Comparison of ENCODE assay signal across 11 mouse cellular contexts in genomic region chr11:115649706-115650105, GRCm38 (mm10). TPM values are rescaled to one million over a fixed set of nuclear protein-coding genes. Genes with fewer than 3 reads are reported as not detected.
DNase-seq lines count a peak whose midpoint lies in the region; ATAC-seq lines count a peak whose summit lies in the region.
"Had no signal": no experiment of that assay in that cellular context is flagged by ENCODE, and none has a peak within 500 bp of the region (broad histone marks: within the 10 kb centered on the region; RNA-seq: fewer than 3 reads in every experiment).

No protein-coding gene starts in this region.

- peak overlapping the region in 1 of 2 experiments; percentile 49; a peak in 3 of 4 replicates for H3K27ac ChIP-seq in heart, embryonic 14.5 days (replicated peaks in 1 of 2; ENCODE audit: control insufficient read depth in 1 of 2, insufficient read depth in 1 of 2, low read depth in 2 of 2, low read length in 2 of 2)
- H3K27ac ChIP-seq: embryonic facial prominence, embryonic 15.5 days; liver, embryonic 12.5 days had no signal

- H3K9me3 ChIP-seq in heart, embryonic 14.5 days (ENCODE audit: control insufficient read depth, low read length), result no peaks in the 10 kb centered on the region
- H3K9me3 ChIP-seq: embryonic facial prominence, embryonic 15.5 days; liver, embryonic 12.5 days had no signal

- no peak overlapping the region for H3K4me2 ChIP-seq in heart, embryonic 14.5 days (ENCODE audit: low read length)
- H3K4me2 ChIP-seq: embryonic facial prominence, embryonic 15.5 days; liver, embryonic 12.5 days had no signal

- no peak for DNase-seq in heart, postnatal 25 days (ENCODE audit: low spot score)
- DNase-seq in right cerebral cortex, adult 18-20 months, result peak; percentile 64
- DNase-seq in right cerebral cortex, postnatal 4 days, result no peak
- DNase-seq in kidney, postnatal 36 days, result peak; percentile 32 to 37
- peak; percentile 68 for DNase-seq in telencephalon, adult 2 months (ENCODE audit: low read depth, low spot score)
- no peak for DNase-seq in adrenal gland, adult 2 months
- DNase-seq in lung, postnatal 14 days, result no peak

- peak overlapping the region; percentile 26; the same call in 1 of the 2 replicates for H3K9ac ChIP-seq in heart, embryonic 14.5 days (ENCODE audit: low read length)
- H3K9ac ChIP-seq: embryonic facial prominence, embryonic 15.5 days; liver, embryonic 12.5 days had no signal

- ATAC-seq in heart, embryonic 14.5 days (ENCODE audit: insufficient number of reproducible peaks, insufficient read depth, low FRiP score, low read depth), result no peak
- ATAC-seq: liver, embryonic 12.5 days had no signal

- H3K27me3 ChIP-seq in heart, embryonic 14.5 days (ENCODE audit: control insufficient read depth, insufficient read depth, low read length), result no peaks in the 10 kb centered on the region
- H3K27me3 ChIP-seq: embryonic facial prominence, embryonic 15.5 days; liver, embryonic 12.5 days had no signal

- WGBS in heart, embryonic 14.5 days, result 49% methylated on average over 10 of the region's 10 CpGs

- intact Hi-C loops in heart, postnatal 25 days (cut with DNase I), result no loop called here

- no peak overlapping the region for H3K4me3 ChIP-seq in heart, embryonic 14.5 days (ENCODE audit: control insufficient read depth in 1 of 2, insufficient read depth in 1 of 2, low read depth in 1 of 2, low read length in 2 of 2)
- H3K4me3 ChIP-seq: embryonic facial prominence, embryonic 15.5 days; liver, embryonic 12.5 days; myocyte had no signal

- H3K4me1 ChIP-seq in heart, embryonic 14.5 days (ENCODE audit: control insufficient read depth in 2 of 2, insufficient read depth in 2 of 2, low read length in 2 of 2), result peaks cover 13 to 36% of the 10 kb centered on the region in 2 experiments
- H3K4me1 ChIP-seq: liver, embryonic 12.5 days had no signal

- H3K36me3 ChIP-seq in heart, embryonic 14.5 days (ENCODE audit: control insufficient read depth, insufficient read depth, low read length), result peaks cover 37% of the 10 kb centered on the region

RNA-seq across cellular contexts. Expression of gene Slc25a19, which starts 21.6 kb away (rescaled TPM):
- polyA plus RNA-seq in heart, embryonic 14.5 days (2014; fragmentation: Nextera tagmentation; extraction: Ambion mirVana), result 42.8 and 46.0 TPM in 2 replicates
- total RNA-seq in heart, postnatal 25 days (2021), result 10 to 100 TPM; 41.6 to 45.9 TPM
- total RNA-seq in adrenal gland, adult 2 months (2021), result 100 to 1,000 TPM; 117 to 132 TPM
- polyA plus RNA-seq in adrenal gland, adult 2 months (2012; rRNA removed), result 156 and 170 TPM in 2 replicates

RNA-seq across cellular contexts. Expression of gene Mif4gd, which starts 36.9 kb away (rescaled TPM):
- polyA plus RNA-seq in heart, embryonic 14.5 days (2014; fragmentation: Nextera tagmentation; extraction: Ambion mirVana), result 31.7 and 32.3 TPM in 2 replicates
- total RNA-seq in heart, postnatal 25 days (2021), result 10 to 100 TPM; 45.5 to 56.9 TPM
- total RNA-seq in adrenal gland, adult 2 months (2021), result 100 to 1,000 TPM in 1 of 2 experiments, 10 to 100 TPM in 1; 92.5 to 170 TPM
- polyA plus RNA-seq in adrenal gland, adult 2 months (2012; rRNA removed), result 182 and 243 TPM in 2 replicates

RNA-seq across cellular contexts. Expression of gene Gga3, which starts 45.9 kb away (rescaled TPM):
- 16.1 and 17.2 TPM in 2 replicates for polyA plus RNA-seq in heart, embryonic 14.5 days (2014; fragmentation: Nextera tagmentation; extraction: Ambion mirVana)
- 10 to 100 TPM; 20.9 to 24.5 TPM for total RNA-seq in heart, postnatal 25 days (2021)
- 10 to 100 TPM; 21.8 to 38.7 TPM for total RNA-seq in adrenal gland, adult 2 months (2021)
- polyA plus RNA-seq in adrenal gland, adult 2 months (2012; rRNA removed), result 22.6 and 38.9 TPM in 2 replicates

RNA-seq across cellular contexts. Expression of gene Mrps7, which starts 46.0 kb away (rescaled TPM):
- polyA plus RNA-seq in heart, embryonic 14.5 days (2014; fragmentation: Nextera tagmentation; extraction: Ambion mirVana), result 79.9 and 87.4 TPM in 2 replicates
- total RNA-seq in heart, postnatal 25 days (2021), result 10 to 100 TPM; 74.0 to 82.3 TPM
- 100 to 1,000 TPM in 1 of 2 experiments, 10 to 100 TPM in 1; 99.9 to 121 TPM for total RNA-seq in adrenal gland, adult 2 months (2021)
- 31.8 and 33.5 TPM in 2 replicates for polyA plus RNA-seq in adrenal gland, adult 2 months (2012; rRNA removed)

RNA-seq across cellular contexts. Expression of gene Grb2, which starts 58.7 kb away (rescaled TPM):
- 59.4 and 63.9 TPM in 2 replicates for polyA plus RNA-seq in heart, embryonic 14.5 days (2014; fragmentation: Nextera tagmentation; extraction: Ambion mirVana)
- total RNA-seq in heart, postnatal 25 days (2021), result 100 to 1,000 TPM; 107 to 108 TPM
- 100 to 1,000 TPM; 136 to 162 TPM for total RNA-seq in adrenal gland, adult 2 months (2021)
- polyA plus RNA-seq in adrenal gland, adult 2 months (2012; rRNA removed), result 41.2 and 50.8 TPM in 2 replicates

Comparison
In these comparisons a context has a peak if more than half of its experiments do, and no peak if none do; other contexts are left out.
1. DNase-seq: peak in right cerebral cortex, adult 18-20 months (single experiment), kidney, postnatal 36 days (2 of 2) and telencephalon, adult 2 months (single experiment); none in heart, postnatal 25 days (single experiment), right cerebral cortex, postnatal 4 days (single experiment), adrenal gland, adult 2 months (single experiment) and lung, postnatal 14 days (single experiment).